Mouse (Mus musculus): ENCODE data around the gene Olfr635.
A peak's percentile ranks its signal among the peaks of the same experiment; 100 is the strongest.
"Not testable (repeated sequence)": the region's sequence is repeated elsewhere in the genome, so short reads cannot be mapped to it uniquely, and the experiment has no call there.

The Olfr635 gene

DNA sequence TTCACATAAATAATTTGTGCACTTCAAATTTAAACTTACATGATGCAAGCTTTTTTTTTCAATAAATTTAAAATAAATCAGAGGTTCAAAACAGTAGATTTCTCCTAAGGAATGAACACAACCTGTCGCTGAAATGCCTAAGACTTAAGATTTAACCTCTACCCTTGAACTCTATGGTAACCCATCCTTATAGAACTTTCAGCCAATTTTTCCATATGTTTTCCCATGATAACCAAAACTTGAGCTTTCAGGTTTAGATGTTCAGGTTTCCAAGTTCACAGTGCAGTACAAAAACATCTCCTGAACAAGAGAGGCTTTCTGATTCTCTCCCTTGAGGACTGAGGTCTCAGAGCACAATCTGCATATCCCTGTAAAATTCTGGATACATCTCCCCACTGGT lies at the start of gene Olfr635:
Olfr635 (plus strand) TSS at position 301 of the 400 bp plus-strand sequence.
- DNase-seq (ENCODE audit: low spot score), result no peak

DNA sequence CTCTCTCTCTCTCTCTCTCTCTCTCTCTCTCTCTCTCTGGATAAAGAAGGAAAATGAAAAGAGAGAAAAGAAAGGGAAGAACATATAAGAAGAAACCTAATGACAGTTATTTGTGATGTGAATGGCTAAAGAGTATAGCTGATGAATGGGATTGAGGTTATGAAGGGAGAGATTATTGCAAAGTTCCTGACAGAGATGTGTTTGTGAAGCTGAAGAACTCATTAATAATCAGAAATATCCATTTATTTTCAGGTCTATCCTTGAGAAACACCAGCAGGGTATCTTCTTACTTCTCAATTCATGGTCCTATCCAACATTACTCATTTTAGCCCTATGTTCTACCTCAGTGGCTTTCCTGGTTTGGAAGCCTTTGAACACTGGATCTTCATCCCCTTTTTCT lies 42.4 kb upstream of the Olfr635 start, which contains the start of gene Olfr631:
Olfr631 (plus strand) TSS at position 301 of the 400 bp plus-strand sequence.
- DNase-seq (ENCODE audit: low spot score), result no peak

DNA sequence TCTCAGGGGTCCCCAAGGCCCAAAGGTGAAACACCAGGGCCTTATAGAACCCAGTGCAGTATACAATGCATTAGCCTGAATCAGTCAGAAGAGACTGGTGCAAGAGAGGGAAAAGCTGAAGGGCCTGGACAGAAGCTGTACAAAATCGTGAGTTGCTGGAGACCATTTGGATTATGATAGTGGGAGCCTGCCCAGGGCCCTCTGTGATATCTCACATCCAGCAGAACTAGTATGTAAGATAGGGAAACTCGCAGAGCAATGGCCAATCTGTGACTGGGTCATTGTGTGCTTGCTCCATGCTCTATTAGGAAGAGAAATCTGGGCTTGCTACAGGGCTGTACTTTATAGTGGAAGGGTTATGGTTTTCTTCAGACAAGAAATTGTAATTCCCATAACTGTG lies 36.7 kb upstream of the Olfr635 start, which contains the start of gene Olfr632:
Olfr632 (plus strand) TSS at position 84 of the 400 bp plus-strand sequence.
- no peak for DNase-seq (ENCODE audit: low spot score)

DNA sequence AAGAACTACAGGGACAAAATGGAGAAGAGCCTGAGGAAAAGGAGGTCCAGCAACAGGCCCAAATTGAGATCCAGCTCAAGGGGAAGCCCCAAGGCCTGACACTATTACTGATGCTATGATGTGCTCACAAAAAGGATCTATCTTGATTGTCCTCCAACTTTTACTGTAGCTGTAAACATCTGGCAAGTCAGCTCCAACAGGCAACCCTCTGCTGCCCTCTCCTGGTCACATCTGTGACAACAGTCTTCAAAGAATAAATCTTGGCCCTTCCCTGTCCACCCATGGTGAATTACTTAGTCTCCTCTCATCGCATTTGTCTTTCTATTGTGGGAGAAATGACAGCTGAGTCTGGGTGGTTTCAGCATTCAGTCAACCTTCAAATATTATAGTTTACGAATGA lies 28.2 kb upstream of the Olfr635 start:
- peak; percentile 17 for DNase-seq (ENCODE audit: low spot score)

DNA sequence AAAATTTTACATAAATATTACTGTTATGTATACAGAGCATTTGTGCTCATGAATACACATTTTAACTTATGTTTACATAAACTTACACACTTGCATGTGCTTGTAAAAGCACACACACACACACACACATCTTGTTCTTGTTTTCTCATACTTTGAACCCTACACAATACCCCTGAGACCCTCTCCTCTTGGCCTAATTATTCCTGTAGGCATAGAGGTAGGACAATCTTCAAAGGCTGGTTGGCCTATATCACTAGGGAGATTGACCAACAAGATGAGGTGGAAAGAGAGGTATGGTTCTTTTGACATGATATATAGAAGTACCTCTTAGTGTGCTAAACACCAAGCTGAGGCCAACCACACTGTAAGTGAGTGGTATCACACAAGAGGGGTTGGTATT lies 26.8 kb upstream of the Olfr635 start, which contains the start of gene Olfr633:
Olfr633 (plus strand) TSS at position 301 of the 400 bp plus-strand sequence.
- DNase-seq (ENCODE audit: low spot score), result no peak

DNA sequence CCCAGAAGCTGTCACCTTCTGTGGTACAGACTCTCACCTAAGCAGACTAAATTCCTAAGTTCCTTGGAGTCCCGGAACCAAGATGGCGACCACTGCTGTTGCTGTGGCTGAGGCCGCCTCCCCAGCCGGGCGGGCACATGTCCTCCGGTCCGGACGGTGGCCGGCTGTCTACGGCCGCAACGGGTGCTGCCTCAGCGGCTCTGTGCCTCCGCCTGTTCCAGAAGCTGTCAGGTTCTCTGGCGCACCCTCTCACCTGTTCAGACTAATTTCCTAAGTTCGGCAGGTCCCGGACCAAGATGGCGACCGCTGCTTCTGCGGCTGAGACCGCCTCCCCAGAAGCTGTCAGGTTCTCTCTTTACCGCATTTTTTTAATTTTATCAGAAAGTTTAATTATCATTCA lies 4.1 kb upstream of the Olfr635 start:
- not testable (repeated sequence) for DNase-seq (ENCODE audit: low spot score)

DNA sequence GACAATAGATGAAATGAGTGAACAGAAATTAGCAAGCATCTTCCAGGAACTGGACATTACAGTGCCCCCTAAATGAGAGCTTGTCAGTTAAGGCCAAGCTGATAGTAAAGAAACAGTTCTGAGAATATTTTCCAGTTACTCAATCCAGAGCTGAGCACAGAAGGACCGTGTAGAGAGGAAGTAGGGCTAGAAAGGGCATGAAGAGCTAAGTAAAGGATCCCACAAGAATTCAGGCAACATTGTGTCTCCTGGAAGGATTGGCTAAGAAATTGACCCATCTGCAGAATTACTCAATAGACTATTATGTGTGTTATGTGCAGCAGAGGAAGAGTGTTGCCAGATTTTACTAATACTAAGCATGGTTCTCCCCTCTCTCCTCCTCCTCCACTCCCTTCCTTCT lies 830 bp downstream of the Olfr635 start:
- no peak for DNase-seq (ENCODE audit: low spot score)

DNA sequence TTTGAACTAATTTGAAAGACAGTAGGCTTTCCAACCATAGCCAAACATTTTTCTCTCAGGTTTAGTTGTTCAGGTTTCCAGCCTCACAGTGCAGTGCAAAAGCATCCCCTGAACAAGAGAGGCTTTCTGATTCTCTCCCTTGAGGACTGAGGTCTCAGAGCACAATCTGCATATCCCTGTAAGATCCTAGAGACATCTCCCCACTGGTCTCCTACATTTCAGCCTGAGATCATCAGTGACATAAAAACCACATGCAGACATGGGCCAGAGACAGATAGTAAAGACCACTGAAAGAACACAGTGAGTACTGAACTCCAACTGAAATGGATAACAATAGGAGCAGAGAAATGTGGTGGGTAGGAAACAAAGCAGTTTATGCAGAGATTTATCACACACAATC lies 27.5 kb downstream of the Olfr635 start, which contains the start of gene Olfr638:
Olfr638 (plus strand) TSS at position 301 of the 400 bp plus-strand sequence.
- no peak for DNase-seq (ENCODE audit: low spot score)

DNA sequence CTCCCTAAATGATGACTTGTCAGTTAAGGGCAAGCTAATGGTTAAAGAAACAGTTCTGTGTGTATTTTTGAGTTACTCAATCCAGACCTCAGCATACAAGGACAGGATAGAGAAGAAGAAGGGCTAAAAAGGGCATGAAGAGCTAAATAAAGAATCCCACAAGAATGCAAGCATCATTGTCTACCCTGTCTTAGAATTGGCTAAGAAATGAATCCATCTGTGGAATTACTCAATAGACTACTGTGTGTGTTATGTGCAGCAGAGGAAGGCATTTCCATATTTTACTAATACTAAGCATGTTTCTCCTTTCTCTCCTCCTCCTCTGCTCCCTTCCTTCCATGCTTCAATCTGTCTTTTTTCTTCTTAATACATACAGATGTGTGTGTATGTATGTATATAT lies 28.2 kb downstream of the Olfr635 start:
- DNase-seq (ENCODE audit: low spot score), result no peak

DNA sequence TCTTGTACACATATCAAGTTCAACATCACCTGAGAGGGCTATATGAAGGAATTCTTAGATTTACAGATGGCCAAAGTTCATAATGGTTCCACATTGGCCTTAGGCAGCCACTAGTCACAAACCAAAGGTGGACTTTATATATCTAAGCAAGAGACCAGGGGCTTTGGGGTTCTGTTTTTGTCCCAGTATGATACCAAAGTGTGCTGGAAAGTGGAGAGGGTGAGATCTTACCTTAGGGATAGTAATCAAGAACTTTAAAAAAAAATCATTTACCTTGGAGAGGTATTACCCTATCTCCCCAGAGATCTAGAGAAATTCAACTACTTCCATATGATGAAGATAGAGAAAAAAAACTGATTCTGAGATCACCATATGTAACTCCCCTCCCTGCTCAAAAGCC lies 46.3 kb downstream of the Olfr635 start, which contains the start of gene Olfr639:
Olfr639 (minus strand) TSS at position 101 of the 400 bp plus-strand sequence.
- DNase-seq (ENCODE audit: low spot score), result no peak

DNA sequence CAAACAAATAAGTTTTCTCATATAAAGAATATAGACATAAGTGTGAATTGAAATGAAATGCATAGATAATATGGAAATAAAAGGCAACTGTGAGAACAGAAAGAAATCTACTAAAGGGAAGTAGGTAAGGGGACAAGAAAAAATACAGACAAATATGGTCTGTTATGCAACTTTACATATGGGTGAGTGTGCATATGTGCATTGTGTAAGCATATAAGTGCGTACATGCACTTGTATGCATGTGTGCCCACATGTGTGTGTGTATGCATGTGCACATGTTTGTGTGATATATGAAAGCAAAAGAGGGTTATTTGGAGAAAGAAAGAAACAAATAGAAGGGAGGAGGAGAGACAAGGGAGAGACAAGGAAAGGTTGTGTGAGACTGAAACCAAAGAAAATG lies 48.0 kb downstream of the Olfr635 start:
- no peak for DNase-seq (ENCODE audit: low spot score)

DNA sequence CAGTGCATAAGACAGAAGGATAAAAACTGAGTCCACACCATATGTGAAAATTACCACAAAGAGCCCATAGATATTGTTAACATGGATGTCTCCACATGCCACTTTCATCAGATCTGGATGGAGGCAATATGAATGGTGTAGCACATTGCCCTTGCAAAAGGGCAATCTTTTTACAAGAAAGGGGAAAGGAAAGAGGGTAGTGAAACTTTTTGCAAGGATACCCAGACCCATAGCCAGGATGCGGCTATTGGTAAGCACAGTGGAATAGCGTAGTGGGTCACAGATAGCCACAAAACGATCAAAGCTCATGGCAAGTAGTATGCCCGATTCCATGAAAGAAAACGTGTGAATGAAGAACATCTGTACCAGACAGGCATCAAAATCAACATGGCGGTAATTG lies 50.7 kb downstream of the Olfr635 start:
- DNase-seq (ENCODE audit: low spot score), result no peak

DNA sequence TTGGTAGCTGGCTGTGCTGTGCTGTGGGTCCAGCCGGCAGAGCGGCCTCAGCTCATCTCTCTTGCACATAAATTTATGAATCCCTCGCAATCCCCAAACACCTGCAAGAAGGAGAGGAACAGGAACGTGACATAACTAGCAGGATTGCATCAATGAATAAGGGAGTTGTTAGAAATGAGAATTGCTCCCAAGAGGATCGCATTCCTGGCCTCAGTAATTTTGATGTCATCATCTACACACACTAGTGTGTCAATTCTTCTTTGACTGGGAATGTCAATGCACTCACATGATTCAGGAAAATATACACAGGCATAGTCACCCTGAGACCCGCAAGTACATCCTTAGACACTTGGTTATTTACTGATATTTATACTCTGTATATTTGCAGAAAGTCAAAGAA lies 54.5 kb downstream of the Olfr635 start, which contains the start of gene Olfr640:
Olfr640 (minus strand) TSS at position 101 of the 400 bp plus-strand sequence.
- DNase-seq (ENCODE audit: low spot score), result no peak

DNA sequence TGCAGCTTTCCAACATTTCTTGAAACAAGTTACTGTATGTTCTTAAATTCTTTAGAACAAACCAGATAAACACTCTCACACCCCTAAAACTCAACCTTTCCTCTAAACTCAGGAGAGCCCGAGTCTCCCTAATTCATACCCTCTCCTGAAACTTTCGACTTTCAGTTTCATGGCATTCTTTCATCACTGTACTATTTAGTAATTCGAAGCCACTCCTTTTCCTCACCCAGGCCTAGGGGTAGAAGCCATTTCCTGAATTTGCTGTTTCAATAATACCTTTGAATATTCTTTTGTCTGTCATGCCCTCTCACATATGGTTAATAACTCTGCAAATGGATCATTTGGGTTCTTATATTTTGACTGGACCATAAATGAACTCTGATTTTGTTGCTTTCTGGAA lies 56.0 kb downstream of the Olfr635 start:
- no peak for DNase-seq (ENCODE audit: low spot score)

DNA sequence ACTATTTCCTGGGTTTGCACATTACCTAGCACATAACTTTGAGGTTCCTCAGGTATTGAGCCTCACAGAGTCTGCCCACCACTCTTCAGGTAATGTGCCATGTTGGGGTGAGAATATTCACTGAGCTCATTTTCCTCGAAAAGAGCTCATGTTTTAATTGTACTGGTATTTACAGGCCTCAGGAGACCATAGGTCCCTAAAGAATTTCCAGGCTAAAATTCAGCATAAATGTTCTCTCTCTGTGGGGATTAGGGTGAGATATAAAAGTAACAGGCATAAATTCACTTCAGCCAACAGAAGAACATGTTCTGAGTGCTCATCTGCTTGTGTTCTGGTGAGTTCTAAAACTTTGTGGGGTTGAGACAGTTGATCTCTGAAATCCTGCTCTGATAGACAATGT lies 64.2 kb downstream of the Olfr635 start, which contains the start of gene Olfr641:
Olfr641 (plus strand) TSS at position 301 of the 400 bp plus-strand sequence.
- no peak for DNase-seq (ENCODE audit: low spot score)

Data from urinary bladder, postnatal 25 days (tissue).